Mouse (Mus musculus) left cerebral cortex, adult 9 months (tissue): ENCODE results near the gene Olfr393.

ENCODE experiments used
- DNase-seq, 2 experiments: peaks; one replicate each; pipeline ENCODE4 v3.0.0; 2022; ENCODE audit warnings: low spot score in 2 of 2

The Olfr393 gene

DNA sequence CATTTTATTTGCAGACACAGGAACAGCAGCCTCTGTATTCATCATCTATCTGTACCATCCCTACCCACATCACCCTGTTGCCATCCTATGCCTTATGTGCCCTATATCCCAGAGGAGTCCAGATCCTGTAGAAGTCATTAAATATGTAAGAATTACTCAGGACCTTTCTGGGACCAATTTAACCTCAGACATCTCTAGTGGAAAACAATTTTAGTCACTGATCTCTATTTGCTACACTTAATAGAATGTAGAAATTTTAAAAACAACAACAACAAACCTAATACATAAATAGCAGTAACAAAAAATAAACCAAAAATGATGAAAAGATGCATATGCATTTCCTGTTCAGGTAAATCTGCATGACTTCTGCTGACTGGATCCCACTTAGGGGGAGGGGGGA lies at the start of gene Olfr393:
TSS of gene Olfr393 (minus strand) at position 101 of the 400 bp plus-strand sequence.
- no peak for DNase-seq

GRCm38 (mm10) chr11:73890671-73891070 lies 39.4 kb upstream of the Olfr393 start, which contains the start of gene Olfr394:
Gene Olfr394, minus strand, starts transcription at chr11:73890771.
- no peak for DNase-seq

DNA sequence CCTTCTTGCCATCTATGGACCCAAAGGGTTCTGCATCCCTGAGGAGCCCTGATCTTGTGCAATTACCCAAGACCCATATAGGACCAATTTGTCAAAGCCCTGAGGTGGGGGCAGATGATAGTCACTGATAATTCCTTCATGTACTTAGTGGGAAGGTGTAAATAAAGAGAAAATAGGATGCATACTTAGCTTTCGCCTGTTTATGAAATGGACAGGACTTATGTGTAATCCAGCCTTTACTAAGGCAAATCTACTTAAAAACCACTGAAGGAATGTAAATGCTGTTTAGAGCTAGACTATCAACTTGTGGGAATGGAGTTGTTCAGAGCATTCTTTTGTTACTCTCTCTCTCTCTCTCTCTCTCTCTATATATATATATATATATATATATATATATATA lies 34.3 kb downstream of the Olfr393 start, which contains the start of gene Olfr392:
TSS of gene Olfr392 (minus strand) at position 101 of the 400 bp plus-strand sequence.
- DNase-seq = no peak

GRCm38 (mm10) chr11:73802952-73803351 lies 48.3 kb downstream of the Olfr393 start, which contains the start of gene Olfr391-ps:
Gene Olfr391-ps, minus strand, starts transcription at chr11:73803052.
- no peak for DNase-seq
